Mouse (Mus musculus) spleen, adult 18-20 months (tissue): ENCODE results near the gene Gm8279.
"Not testable (repeated sequence)": the region's sequence is repeated elsewhere in the genome, so short reads cannot be mapped to it uniquely, and the experiment has no call there.

Experiments used
- DNase-seq, 2 experiments: peaks; one replicate each; pipeline ENCODE4 v3.0.0; 2022; ENCODE audit warnings: mixed read lengths in 2 of 2

Gm8279 gene

DNA sequence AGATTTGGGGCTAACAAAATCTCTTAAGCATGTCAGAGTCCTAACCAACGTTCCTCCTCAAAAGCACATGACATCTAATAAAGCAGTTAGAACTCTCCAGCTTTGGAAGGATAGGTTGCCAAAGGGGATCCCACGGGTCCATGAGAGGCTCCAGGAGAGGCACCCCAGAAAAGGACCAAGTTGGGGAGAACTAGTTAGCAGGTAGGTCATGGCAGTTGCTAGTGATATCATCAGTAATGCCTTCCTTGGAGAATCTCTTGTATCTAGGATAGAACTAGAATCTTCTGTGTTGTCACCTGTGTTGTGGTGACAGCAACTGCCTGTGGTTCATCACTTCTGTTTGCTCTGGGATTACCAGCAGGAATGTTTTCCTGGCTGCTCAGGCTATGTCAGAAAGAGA is at the start of gene Gm8279:
Gm8279 (plus strand) TSS at position 301 of the 400 bp plus-strand sequence.
- DNase-seq, result not testable (repeated sequence)

- not testable (repeated sequence) for DNase-seq
Observed at GRCm38 (mm10) chr14:5164235-5164634, 32.9 kb downstream of the Gm8279 start, which contains the start of gene Gm3317. TSS of gene Gm3317 (plus strand) at chr14:5164535.

DNA sequence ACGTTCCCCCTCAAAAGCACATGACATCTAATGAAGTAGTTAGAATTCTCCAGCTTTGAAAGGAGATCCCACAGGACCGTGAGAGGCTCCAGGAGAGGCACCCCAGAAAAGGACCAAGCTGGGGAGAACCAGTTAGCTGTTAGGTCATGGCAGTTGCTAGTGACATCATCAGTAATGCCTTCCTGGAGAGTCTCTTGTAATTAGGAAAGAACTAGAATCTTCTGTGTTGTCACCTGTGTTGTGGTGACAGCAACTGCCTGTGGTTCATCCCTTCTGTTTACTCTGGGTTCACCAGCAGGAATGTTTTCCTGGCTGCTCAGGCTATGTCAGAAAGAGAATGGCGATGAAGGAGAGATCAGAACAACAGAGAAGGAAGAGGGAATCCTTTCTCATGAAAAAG is 54.2 kb downstream of the Gm8279 start, which contains the start of gene Gm8271:
Gm8271 (plus strand) TSS at position 301 of the 400 bp plus-strand sequence.
- DNase-seq, result not testable (repeated sequence)
